ENCODE assay signal across 8 mouse cellular contexts in genomic region chr5:111269613-111270205, GRCm38 (mm10).
DNase-seq lines count a peak whose midpoint lies in the region; ATAC-seq and TF ChIP-seq lines count a peak whose summit lies in the region.

No protein-coding gene starts in this region.

- no peak overlapping the region for H3K4me3 ChIP-seq in hindbrain, postnatal 0 days (ENCODE audit: low read length)
- H3K4me3 ChIP-seq in limb, embryonic 11.5 days (ENCODE audit: low read depth, low read length): no peak overlapping the region
- no peak overlapping the region for H3K4me3 ChIP-seq in midbrain, embryonic 16.5 days (ENCODE audit: low read depth, low read length)

- ATAC-seq in hindbrain, postnatal 0 days: peak; percentile 38
- no peak for ATAC-seq in limb, embryonic 11.5 days (ENCODE audit: insufficient number of reproducible peaks, low FRiP score, low TSS enrichment, low read depth)
- peak; percentile 41; the same call in 1 of the 2 replicates for ATAC-seq in midbrain, embryonic 16.5 days

- peak; percentile 55 to 73 for DNase-seq in left cerebral cortex, adult 18-20 months (ENCODE audit: low spot score in 2 of 2)
- DNase-seq in left cerebral cortex, adult 11 months (ENCODE audit: low spot score): no peak
- peak; percentile 64 for DNase-seq in cerebellum, adult 9-11 months
- DNase-seq in gastrocnemius, adult 18-20 months (ENCODE audit: low spot score): peak; percentile 78
- peak; percentile 87 for DNase-seq in hindbrain, postnatal 0 days (ENCODE audit: low spot score)
- peak; percentile 90 for DNase-seq in limb, embryonic 11.5 days (ENCODE audit: low spot score)
- DNase-seq in spleen, postnatal 4 days (ENCODE audit: low spot score in 2 of 2): peak; percentile 66 to 88

- peak overlapping the region; percentile 43; the same call in 1 of the 2 replicates for H3K27ac ChIP-seq in hindbrain, postnatal 0 days
- H3K27ac ChIP-seq in limb, embryonic 11.5 days (replicated peaks; ENCODE audit: low read depth, low read length): no peak overlapping the region
- H3K27ac ChIP-seq in midbrain, embryonic 16.5 days (ENCODE audit: low read length): peak overlapping the region; percentile 63; the same call in 1 of the 2 replicates

- no peak overlapping the region for H3K4me2 ChIP-seq in hindbrain, postnatal 0 days (ENCODE audit: low read depth, low read length)
- H3K4me2 ChIP-seq in limb, embryonic 11.5 days (ENCODE audit: low read depth, severe bottlenecking): no peak overlapping the region
- no peak overlapping the region for H3K4me2 ChIP-seq in midbrain, embryonic 16.5 days (ENCODE audit: low read length)

- H3K9ac ChIP-seq in hindbrain, postnatal 0 days (replicated peaks; ENCODE audit: low read length): no peak overlapping the region
- H3K9ac ChIP-seq in limb, embryonic 11.5 days (ENCODE audit: low read length): no peak overlapping the region
- no peak overlapping the region for H3K9ac ChIP-seq in midbrain, embryonic 16.5 days (ENCODE audit: low read depth, low read length)

- H3K36me3 ChIP-seq in hindbrain, postnatal 0 days (ENCODE audit: insufficient read depth, low read length): peaks cover 13% of the 10 kb centered on the region; the same call in 1 of the 2 replicates
- peaks cover 6% of the 10 kb centered on the region for H3K36me3 ChIP-seq in limb, embryonic 11.5 days (ENCODE audit: control insufficient read depth, insufficient read depth, low read length)
- peaks cover 8% of the 10 kb centered on the region; the same call in 1 of the 2 replicates for H3K36me3 ChIP-seq in midbrain, embryonic 16.5 days (ENCODE audit: control insufficient read depth, insufficient read depth, low read length)

- peaks cover 5% of the 10 kb centered on the region; the same call in 1 of the 2 replicates for H3K4me1 ChIP-seq in hindbrain, postnatal 0 days (ENCODE audit: insufficient read depth, low read length)
- no peaks in the 10 kb centered on the region for H3K4me1 ChIP-seq in limb, embryonic 11.5 days (ENCODE audit: control insufficient read depth, insufficient read depth, low read length)
- H3K4me1 ChIP-seq in midbrain, embryonic 16.5 days (ENCODE audit: control insufficient read depth, insufficient read depth, low read length): peaks cover 2% of the 10 kb centered on the region; the same call in 1 of the 2 replicates

- WGBS in hindbrain, postnatal 0 days: 53% methylated on average over 6 of the region's 6 CpGs
- WGBS in limb, embryonic 11.5 days: 69% methylated on average over 6 of the region's 6 CpGs
- WGBS in midbrain, embryonic 16.5 days: 53% methylated on average over 6 of the region's 6 CpGs

- TF ChIP-seq CTCF in hindbrain, postnatal 0 days (IDR thresholded peaks at IDR 0.05; ENCODE audit: low read depth): peak; percentile 98

- no peaks in the 10 kb centered on the region for H3K27me3 ChIP-seq in hindbrain, postnatal 0 days (ENCODE audit: insufficient read depth, low read length)
- no peaks in the 10 kb centered on the region for H3K27me3 ChIP-seq in limb, embryonic 11.5 days (ENCODE audit: control insufficient read depth, insufficient read depth, low read length)
- H3K27me3 ChIP-seq in midbrain, embryonic 16.5 days (ENCODE audit: control insufficient read depth, insufficient read depth, low read depth, low read length): no peaks in the 10 kb centered on the region

- no peaks in the 10 kb centered on the region for H3K9me3 ChIP-seq in hindbrain, postnatal 0 days (ENCODE audit: low read length)
- H3K9me3 ChIP-seq in limb, embryonic 11.5 days (ENCODE audit: control insufficient read depth, low read length): 0 out of 2 replicates have a peak, but pooled peaks cover 2% of the 10 kb centered on the region
- no peaks in the 10 kb centered on the region for H3K9me3 ChIP-seq in midbrain, embryonic 16.5 days (replicated peaks; ENCODE audit: control insufficient read depth, low read length, poor library complexity, severe bottlenecking)
